Mouse (Mus musculus) midbrain, embryonic 15.5 days (tissue): ENCODE data around the gene Gm3029. TPM values are rescaled to one million over a fixed set of nuclear protein-coding genes. Genes with fewer than 3 reads are reported as not detected.
"Not testable (repeated sequence)": the region's sequence is repeated elsewhere in the genome, so short reads cannot be mapped to it uniquely, and the experiment has no call there.

ENCODE experiments used
- ATAC-seq: fragments of 200-750 bp; cut with Nextera tagmentation; replicated peaks from 2 replicates; pipeline ENCODE4 v1.8.0; 2017; ENCODE audit warnings: moderate TSS enrichment
- H3K27ac ChIP-seq: fragments of 300-500 bp; sonication (generic); 2 replicates; pipeline ENCODE4 v1.5.1; 2015; ENCODE audit warnings: mild to moderate bottlenecking, inconsistent platforms
- H3K27me3 ChIP-seq: fragments of 300-500 bp; sonication (generic); replicated peaks from 2 replicates; pipeline ENCODE4 v1.6.1; 2015; ENCODE audit warnings: inconsistent platforms
- H3K36me3 ChIP-seq: fragments of 300-500 bp; sonication (generic); replicated peaks from 2 replicates; pipeline ENCODE4 v1.6.1; 2015; ENCODE audit warnings: inconsistent platforms
- H3K4me1 ChIP-seq: fragments of 300-500 bp; sonication (generic); 2 replicates; pipeline ENCODE4 v1.6.1; 2015; ENCODE audit warnings: inconsistent platforms
- H3K4me2 ChIP-seq: fragments of 300-500 bp; sonication (generic); 2 replicates; pipeline ENCODE4 v1.6.1; 2015; ENCODE audit warnings: inconsistent platforms, mild to moderate bottlenecking, moderate library complexity
- H3K4me3 ChIP-seq: fragments of 300-500 bp; sonication (generic); 2 replicates; pipeline ENCODE4 v1.5.1; 2015; ENCODE audit warnings: mild to moderate bottlenecking, inconsistent platforms
- H3K9ac ChIP-seq: fragments of 300-500 bp; sonication (generic); 2 replicates; pipeline ENCODE4 v1.6.1; 2015; ENCODE audit warnings: mild to moderate bottlenecking, inconsistent platforms
- H3K9me3 ChIP-seq: fragments of 300-500 bp; sonication (generic); 2 replicates; pipeline ENCODE4 v1.6.1; 2016; ENCODE audit warnings: inconsistent platforms
- WGBS: fragments of 180-500 bp; shearing (Covaris S2); methylation state at CpG from one replicate; pipeline ENCODE4 v1.1.7; 2015; ENCODE audit warnings: mixed read lengths; 5-methylcytosine and 5-hydroxymethylcytosine counted together
- polyA plus RNA-seq: library from polyadenylated mRNA; unstranded; fragments of >200 nt; fragmentation: Nextera tagmentation; extraction: Ambion mirVana; gene quantifications from 2 replicates; pipeline ENCODE4 v1.2.1, GENCODE M21; 2015

The Gm3029 gene
- not detected in 2 replicates for polyA plus RNA-seq

DNA sequence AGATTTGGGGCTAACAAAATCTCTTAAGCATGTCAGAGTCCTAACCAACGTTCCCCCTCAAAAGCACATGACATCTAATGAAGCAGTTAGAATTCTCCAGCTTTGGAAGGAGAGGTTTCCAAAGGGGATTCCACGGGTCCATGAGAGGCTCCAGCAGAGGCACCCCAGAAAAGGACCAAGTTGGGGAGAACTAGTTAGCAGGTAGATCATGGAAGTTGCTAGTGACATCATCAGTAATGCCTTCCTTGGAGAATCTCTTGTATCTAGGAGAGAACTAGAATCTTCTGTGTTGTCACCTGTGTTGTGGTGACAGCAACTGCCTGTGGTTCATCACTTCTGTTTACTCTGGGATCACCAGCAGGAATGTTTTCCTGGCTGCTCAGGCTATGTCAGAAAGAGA, at the start of gene Gm3029:
TSS of gene Gm3029 (plus strand) at position 301 of the 400 bp plus-strand sequence.
- 82% methylated on average over 1 of the region's 2 CpGs for WGBS
- not testable (repeated sequence) for H3K27ac ChIP-seq, H3K9ac ChIP-seq, ATAC-seq, H3K27me3 ChIP-seq, H3K4me1 ChIP-seq, H3K9me3 ChIP-seq, H3K4me3 ChIP-seq, H3K36me3 ChIP-seq, H3K4me2 ChIP-seq

DNA sequence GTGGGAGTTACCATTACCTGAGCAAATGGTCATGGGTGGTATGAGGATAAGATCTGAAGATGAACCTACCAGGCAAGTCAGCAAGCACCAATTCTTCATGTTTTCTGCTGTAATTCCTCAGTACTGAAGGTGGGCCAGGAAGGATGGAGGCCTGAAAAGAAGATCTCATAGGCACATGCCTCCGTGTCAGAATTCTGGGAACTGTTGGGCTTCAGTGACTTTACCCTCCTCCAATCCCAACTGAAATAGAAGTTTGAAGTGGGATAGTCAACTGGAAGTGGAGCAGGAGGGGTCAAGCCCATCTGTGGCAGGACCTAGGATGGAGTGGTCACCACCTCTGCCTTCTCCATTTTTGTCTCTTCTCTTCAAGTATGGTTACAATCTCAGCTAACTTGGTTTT, 47.7 kb upstream of the Gm3029 start, which contains the start of gene Gm2916:
TSS of gene Gm2916 (plus strand) at position 301 of the 400 bp plus-strand sequence.
- not testable (repeated sequence) for H3K4me1 ChIP-seq, H3K4me3 ChIP-seq, H3K27ac ChIP-seq, H3K36me3 ChIP-seq, H3K9ac ChIP-seq, H3K4me2 ChIP-seq, H3K27me3 ChIP-seq, H3K9me3 ChIP-seq, ATAC-seq
- no CpG with 5 or more reads among the region's 1 CpGs for WGBS

- not testable (repeated sequence) for H3K4me3 ChIP-seq, H3K4me1 ChIP-seq, H3K9me3 ChIP-seq, H3K36me3 ChIP-seq, H3K9ac ChIP-seq, H3K4me2 ChIP-seq, H3K27ac ChIP-seq, ATAC-seq, H3K27me3 ChIP-seq
- WGBS: no CpG with 5 or more reads among the region's 2 CpGs
Measured at GRCm38 (mm10) chr14:3963247-3963646, 31.7 kb downstream of the Gm3029 start, which contains the start of gene Gm3095. Gene Gm3095, plus strand, starts transcription at chr14:3963547.

Other genes with a start within 250 kb of the Gm3029 start
- not detected in 2 replicates for gene Gm3043, start 243.0 kb upstream of the Gm3029 start, polyA plus RNA-seq
- 4.3 and 5.2 TPM in 2 replicates for gene Gm3002, start 121.7 kb upstream of the Gm3029 start, polyA plus RNA-seq
- 0.41 TPM in 1 of 2 replicates, not detected in the other for gene Gm3033, start 85.5 kb upstream of the Gm3029 start, polyA plus RNA-seq
- not detected in 2 replicates for gene Gm2916, start 47.6 kb upstream of the Gm3029 start, polyA plus RNA-seq
- gene Gm3095, start 31.8 kb downstream of the Gm3029 start, polyA plus RNA-seq: 0.75 and 2.6 TPM in 2 replicates
- not detected in 2 replicates for gene Gm3099, start 66.6 kb downstream of the Gm3029 start, polyA plus RNA-seq
- gene Gm5796, start 92.2 kb downstream of the Gm3029 start, polyA plus RNA-seq: 3.5 and 4.3 TPM in 2 replicates
- not detected in 2 replicates for gene Gm3115, start 152.4 kb downstream of the Gm3029 start, polyA plus RNA-seq
- gene Gm8108, start 178.8 kb downstream of the Gm3029 start, polyA plus RNA-seq: 5.3 TPM in 2 replicates
- not detected in 2 replicates for gene Gm3127, start 233.3 kb downstream of the Gm3029 start, polyA plus RNA-seq